Mouse (Mus musculus): Measurements from ENCODE around the gene Srm.

- TF ChIP-seq CTCF (conservative IDR thresholded peaks at IDR 0.05; ENCODE audit: insufficient read depth, insufficient read length, low read depth, low read length), result no peak
- no peak for TF ChIP-seq POLR2A (IDR thresholded peaks at IDR 0.05; ENCODE audit: low read depth, low read length)
Measured at GRCm38 (mm10) chr4:148573222-148573621, 18.1 kb upstream of the Srm start.
